Mouse (Mus musculus) forebrain, postnatal 0 days (tissue): ENCODE data around the gene 9430015G10Rik. TPM values are rescaled to one million over a fixed set of nuclear protein-coding genes. Genes with fewer than 3 reads are reported as not detected.
A peak's percentile ranks its signal among the peaks of the same experiment; 100 is the strongest.

Experiments used
- ATAC-seq: fragments of 200-750 bp; cut with Nextera tagmentation; 2 replicates; pipeline ENCODE4 v1.8.0; 2017; ENCODE audit warnings: mild to moderate bottlenecking, moderate library complexity
- DNase-seq: peaks from one replicate; pipeline ENCODE4 v3.0.0-alpha.2; 2015
- H3K27ac ChIP-seq: fragments of 300-500 bp; sonication (generic); 2 replicates; pipeline ENCODE4 v1.5.1; 2014; ENCODE audit warnings: low read depth, mild to moderate bottlenecking, antibody characterized with exemption, low read length, moderate library complexity, mixed read lengths
- H3K27me3 ChIP-seq: fragments of 300-500 bp; sonication (generic); 2 replicates; pipeline ENCODE4 v1.6.1; 2014; ENCODE audit warnings: mild to moderate bottlenecking, low read length, mixed read lengths; ENCODE audit not compliant: insufficient read depth
- H3K36me3 ChIP-seq: fragments of 300-500 bp; sonication (generic); 2 replicates; pipeline ENCODE4 v1.6.1; 2014; ENCODE audit warnings: mild to moderate bottlenecking, moderate library complexity; ENCODE audit not compliant: insufficient read depth
- H3K4me1 ChIP-seq: fragments of 300-500 bp; sonication (generic); 2 replicates; pipeline ENCODE4 v1.6.1; 2014; ENCODE audit warnings: antibody characterized with exemption; ENCODE audit not compliant: insufficient read depth
- H3K4me2 ChIP-seq: fragments of 300-500 bp; sonication (generic); 2 replicates; pipeline ENCODE4 v1.6.1; 2014; ENCODE audit warnings: low read depth, mild to moderate bottlenecking, moderate library complexity
- H3K4me3 ChIP-seq: fragments of 300-500 bp; sonication (generic); 2 replicates; pipeline ENCODE4 v1.5.1; 2014; ENCODE audit warnings: low read depth, low read length, mixed read lengths
- H3K9ac ChIP-seq: fragments of 300-500 bp; sonication (generic); 2 replicates; pipeline ENCODE4 v1.6.1; 2014; ENCODE audit warnings: mild to moderate bottlenecking
- H3K9me3 ChIP-seq: fragments of 300-500 bp; sonication (generic); 2 replicates; pipeline ENCODE4 v1.6.1; 2016; ENCODE audit warnings: low read length
- CTCF ChIP-seq: sonication (generic); IDR thresholded peaks from 2 replicates; pipeline ENCODE4 v1.5.1; 2016; ENCODE audit warnings: antibody characterized with exemption, control low read depth, low read depth
- WGBS: fragments of 180-500 bp; shearing (Covaris S2); extraction: QIAGEN DNeasy Blood & Tissue Kit; methylation state at CpG from one replicate; pipeline ENCODE4 v1.1.7; 2014; 5-methylcytosine and 5-hydroxymethylcytosine counted together
- polyA plus RNA-seq: library from polyadenylated mRNA; unstranded; fragments of >200 nt; fragmentation: Nextera tagmentation; extraction: Ambion mirVana; gene quantifications from 2 replicates; pipeline ENCODE4 v1.2.1, GENCODE M21; 2015
- total RNA-seq: library from RNA; depleted of rRNA; stranded (reverse); fragments of >200 nt; gene quantifications from 2 replicates; pipeline ENCODE4 v1.2.3, GENCODE M21; 2014; rRNA removed

The 9430015G10Rik gene
- total RNA-seq (22.8 and 28.3 TPM in 2 replicates), polyA plus RNA-seq (18.3 and 22.3 TPM in 2 replicates)

DNA sequence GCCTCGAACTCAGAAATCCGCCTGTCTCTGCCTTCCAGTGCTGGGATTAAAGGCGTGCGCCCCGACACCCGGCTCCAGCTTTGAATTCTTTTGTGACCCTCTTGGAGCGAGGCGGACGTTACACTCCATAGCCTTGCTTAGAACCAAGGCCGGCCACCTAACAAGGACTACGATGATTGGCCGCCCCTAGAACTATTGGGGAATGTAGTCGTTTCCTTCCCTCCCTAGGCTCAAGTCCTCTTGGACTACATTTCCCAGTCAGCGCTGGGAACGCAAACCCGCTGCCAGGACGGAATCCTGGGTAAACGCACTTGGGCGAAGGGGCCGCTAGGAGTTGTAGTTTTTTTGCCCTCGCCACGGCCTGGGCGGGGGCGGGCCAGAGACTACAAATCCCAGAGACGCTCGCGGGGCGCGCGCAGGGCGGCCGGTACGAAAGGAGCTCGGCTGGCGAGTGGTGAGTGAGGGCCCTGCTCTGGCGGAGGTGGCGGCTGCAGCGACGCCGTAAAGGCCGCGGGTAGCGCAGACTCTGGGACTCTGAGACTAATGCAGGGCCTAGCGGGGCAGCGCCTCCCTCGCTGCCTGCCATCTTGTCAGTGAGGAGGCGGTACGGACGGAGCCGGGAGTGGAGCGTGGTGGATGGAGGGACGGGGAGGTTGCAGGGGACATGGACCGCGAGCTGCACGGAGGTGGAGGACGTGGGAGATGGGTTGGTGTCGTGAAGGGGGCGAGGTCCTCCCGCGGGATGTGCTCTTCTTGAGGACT, at the start of gene 9430015G10Rik:
9430015G10Rik (plus strand) TSS at position 413 of the 762 bp plus-strand sequence.
- WGBS, result 1% methylated on average over 60 of the region's 60 CpGs
- DNase-seq, result peak; percentile 100
- TF ChIP-seq CTCF, result peak; percentile 55
- Histone ChIP-seq H3K27me3 (no peaks in the 10 kb centered on the region), H3K4me1 (0 out of 2 replicates have a peak, but pooled peaks cover 6% of the 10 kb centered on the region), H3K4me2 (peak within 1 kb of the TSS; percentile 62), H3K9me3 (no peaks in the 10 kb centered on the region), H3K9ac (peak within 1 kb of the TSS; percentile 73), H3K4me3 (peak within 1 kb of the TSS; percentile 82), H3K27ac (peak within 1 kb of the TSS; percentile 88), H3K36me3 (peaks cover 3% of the 10 kb centered on the region; the same call in 1 of the 2 replicates)
- ATAC-seq, result peak; percentile 97

DNA sequence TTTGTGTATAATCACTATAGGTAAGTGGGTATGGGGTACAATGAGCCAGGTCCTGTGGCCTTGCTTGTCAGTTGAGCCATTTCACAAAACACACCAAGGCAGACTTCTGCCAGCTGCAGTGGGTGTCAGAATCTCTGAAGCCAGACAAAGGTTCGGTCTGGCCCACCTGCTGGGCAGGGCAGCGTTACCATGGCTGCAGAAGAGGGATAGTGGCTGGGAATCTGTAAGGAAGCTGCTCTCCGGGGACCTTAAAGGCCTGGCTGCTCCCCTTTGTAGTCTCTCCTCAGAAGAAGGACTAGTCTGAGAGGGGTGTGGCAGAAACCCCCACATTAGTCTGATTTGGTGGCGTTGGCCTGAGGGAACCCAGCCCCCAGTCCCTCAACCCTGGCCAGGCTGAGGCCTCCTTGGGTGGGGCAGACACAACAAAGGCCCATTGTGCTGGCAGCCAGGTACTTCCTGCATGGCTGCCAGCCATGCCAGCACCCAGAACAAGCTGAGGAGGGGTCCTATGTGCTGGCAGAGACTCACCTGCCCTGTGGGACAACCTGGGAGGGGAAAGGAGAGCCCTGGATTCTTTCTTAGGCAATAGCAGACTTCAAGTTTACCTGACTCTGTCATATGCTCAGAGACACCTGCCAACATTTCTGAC, 45.8 kb upstream of the 9430015G10Rik start:
- H3K4me2 ChIP-seq, result no peak overlapping the region
- no peaks in the 10 kb centered on the region for H3K4me1 ChIP-seq
- ATAC-seq (no peak), DNase-seq (no peak)
- H3K9me3 ChIP-seq, result no peaks in the 10 kb centered on the region
- H3K4me3 ChIP-seq, result no peak overlapping the region
- no peak for TF ChIP-seq CTCF
- H3K9ac ChIP-seq, result no peak overlapping the region
- no peak overlapping the region for H3K27ac ChIP-seq
- 6% methylated on average over 4 of the region's 4 CpGs for WGBS
- no peaks in the 10 kb centered on the region for H3K36me3 ChIP-seq
- H3K27me3 ChIP-seq, result no peaks in the 10 kb centered on the region

DNA sequence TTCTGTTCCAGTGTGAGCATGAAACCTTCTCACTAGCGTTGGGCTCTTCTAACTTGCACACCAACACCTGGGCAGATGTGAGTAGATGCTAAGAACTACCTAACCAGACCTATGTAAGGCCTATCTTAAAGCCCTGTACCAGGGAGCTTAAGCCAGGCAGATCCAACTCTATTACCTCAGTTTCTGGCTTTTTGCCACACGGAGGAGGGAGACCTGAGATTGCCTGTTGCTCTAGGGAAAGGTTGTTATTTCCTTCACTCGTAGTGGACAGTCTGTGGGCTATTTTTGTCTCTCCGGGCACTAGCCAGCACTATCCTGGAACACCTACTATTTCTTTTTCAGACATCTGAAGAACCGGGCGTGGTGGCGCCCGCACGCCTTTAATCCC, 45.3 kb upstream of the 9430015G10Rik start:
- DNase-seq (no peak), ATAC-seq (no peak)
- Histone ChIP-seq H3K27ac (no peak overlapping the region), H3K4me1 (no peaks in the 10 kb centered on the region), H3K36me3 (no peaks in the 10 kb centered on the region), H3K4me3 (no peak overlapping the region), H3K27me3 (no peaks in the 10 kb centered on the region), H3K9ac (no peak overlapping the region), H3K4me2 (no peak overlapping the region), H3K9me3 (no peaks in the 10 kb centered on the region)
- TF ChIP-seq CTCF, result no peak
- WGBS, result 84% methylated on average over 9 of the region's 9 CpGs

DNA sequence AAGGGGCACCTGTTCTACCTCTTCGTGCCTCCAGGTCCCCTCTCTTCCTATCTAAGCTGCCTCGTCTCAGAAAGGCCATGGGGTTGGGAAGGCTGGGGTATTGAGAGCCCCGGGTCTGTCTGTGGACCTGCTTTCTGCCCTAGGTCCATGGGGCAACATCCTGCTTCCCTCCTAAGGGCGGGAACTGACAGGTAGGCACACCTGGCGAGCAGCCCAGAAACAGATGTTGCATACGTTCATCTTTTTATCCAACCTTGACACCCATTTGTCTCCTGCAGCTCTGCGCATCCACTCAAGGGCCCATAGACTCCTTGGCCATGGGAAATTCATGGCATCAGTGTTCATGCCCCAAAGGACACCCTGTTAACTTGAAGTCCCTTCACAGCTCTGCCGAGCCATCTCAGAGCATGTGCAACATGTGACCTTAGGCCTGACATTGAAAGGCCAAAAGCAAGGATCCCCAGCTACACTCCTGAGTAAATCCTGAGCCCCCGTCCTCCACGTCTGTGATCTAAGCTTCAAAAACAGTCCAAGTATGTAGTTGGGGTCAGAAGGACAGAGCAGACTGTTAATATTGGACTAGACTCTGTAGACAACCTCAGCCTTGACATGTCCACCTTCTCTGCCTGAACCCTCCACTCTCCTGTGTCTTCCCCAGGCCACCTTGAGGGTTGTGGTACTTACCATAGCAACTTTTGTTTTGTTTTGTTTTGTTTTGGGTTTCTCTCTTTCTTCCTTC, 44.5 kb upstream of the 9430015G10Rik start:
- Histone ChIP-seq H3K9ac (no peak overlapping the region), H3K4me3 (no peak overlapping the region), H3K9me3 (no peaks in the 10 kb centered on the region), H3K36me3 (no peaks in the 10 kb centered on the region), H3K4me2 (no peak overlapping the region), H3K4me1 (no peaks in the 10 kb centered on the region), H3K27me3 (no peaks in the 10 kb centered on the region), H3K27ac (no peak overlapping the region)
- ATAC-seq (no peak), DNase-seq (no peak)
- WGBS, result 91% methylated on average over 10 of the region's 10 CpGs
- no peak for TF ChIP-seq CTCF

DNA sequence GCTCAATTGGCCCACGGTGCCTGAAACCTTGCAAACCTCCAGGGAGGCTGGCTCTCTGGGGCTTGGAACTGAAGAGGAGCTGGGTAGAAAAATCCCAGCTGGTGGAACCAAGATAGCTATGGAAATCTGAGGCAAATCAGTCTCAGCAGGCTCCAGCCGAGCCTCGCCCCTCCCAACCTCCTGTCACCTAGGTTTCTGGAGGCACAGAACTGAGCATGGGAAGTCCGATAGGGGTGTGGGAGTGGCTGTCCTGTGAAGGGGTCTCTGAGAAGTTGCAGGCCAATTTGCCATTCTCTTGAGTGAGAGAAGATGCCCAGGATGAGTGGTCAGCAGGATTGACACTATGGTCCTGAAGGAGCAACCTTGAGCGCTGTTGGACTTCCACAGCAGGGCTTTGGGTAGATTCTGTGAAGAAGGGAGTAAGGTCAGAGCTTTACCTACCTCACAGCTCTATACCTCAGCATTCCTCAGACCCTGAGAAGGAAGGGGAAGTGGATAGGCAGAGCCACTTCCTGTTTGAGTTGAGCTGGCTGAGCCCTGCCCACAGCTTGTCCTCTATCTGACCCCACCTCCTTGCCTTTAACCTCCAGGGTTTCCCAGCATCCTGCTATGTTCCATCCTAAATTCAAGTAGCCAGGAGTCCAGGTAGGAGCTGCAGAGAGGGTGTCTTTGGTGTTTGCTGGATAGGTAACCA, 42.4 kb upstream of the 9430015G10Rik start:
- WGBS, result 81% methylated on average over 5 of the region's 5 CpGs
- no peak for ATAC-seq
- DNase-seq, result no peak

DNA sequence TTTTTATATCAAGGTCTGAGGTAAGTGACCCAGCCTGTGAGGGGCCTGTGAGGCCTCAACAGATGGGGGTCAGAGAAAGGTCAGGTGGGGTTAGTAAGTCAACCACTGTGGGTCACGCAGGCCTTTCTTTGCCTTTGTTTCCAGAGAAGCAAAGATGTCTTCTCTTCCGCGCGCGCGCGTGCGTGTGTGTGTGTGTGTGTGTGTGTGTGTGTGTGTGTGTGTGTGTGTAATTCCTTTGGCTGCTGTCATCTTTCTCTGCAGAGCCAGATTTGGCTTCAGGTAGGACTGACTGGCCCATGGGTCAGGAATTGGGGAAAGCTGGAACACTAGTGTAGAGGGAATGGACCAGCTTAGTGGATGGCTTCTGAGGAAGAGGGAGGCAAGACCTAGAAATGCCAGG, 40.1 kb upstream of the 9430015G10Rik start:
- no peak for DNase-seq
- Histone ChIP-seq H3K27me3 (no peaks in the 10 kb centered on the region), H3K36me3 (no peaks in the 10 kb centered on the region), H3K9me3 (no peaks in the 10 kb centered on the region), H3K4me3 (no peak overlapping the region), H3K27ac (no peak overlapping the region), H3K4me2 (no peak overlapping the region), H3K4me1 (no peaks in the 10 kb centered on the region), H3K9ac (no peak overlapping the region)
- no peak for ATAC-seq
- 94% methylated on average over 8 of the region's 8 CpGs for WGBS
- no peak for TF ChIP-seq CTCF

More for the DNA sequence above, 42.4 kb upstream of the 9430015G10Rik start:
- no peaks in the 10 kb centered on the region for H3K9me3 ChIP-seq
- H3K4me2 ChIP-seq, result no peak overlapping the region
- H3K36me3 ChIP-seq, result no peaks in the 10 kb centered on the region
- no peaks in the 10 kb centered on the region for H3K4me1 ChIP-seq
- no peaks in the 10 kb centered on the region for H3K27me3 ChIP-seq
- no peak overlapping the region for H3K9ac ChIP-seq
- no peak for TF ChIP-seq CTCF
- no peak overlapping the region for H3K4me3 ChIP-seq
- H3K27ac ChIP-seq, result no peak overlapping the region
